Mouse (Mus musculus) small intestine, adult 2 months (tissue): Measurements from ENCODE around the gene Nanos2.

Experiments
- CTCF ChIP-seq: fragments of 200-500 bp; IDR thresholded peaks from 2 replicates; pipeline ENCODE4 v1.5.1; 2012; ENCODE audit warnings: low read depth, mild to moderate bottlenecking, control low read depth, inconsistent platforms, low read length, moderate library complexity, mixed read lengths; ENCODE audit not compliant: insufficient replicate concordance, insufficient read length; ENCODE audit errors: extremely low read depth
- POLR2A ChIP-seq: fragments of 200-500 bp; IDR thresholded peaks from 2 replicates; pipeline ENCODE4 v1.6.1; 2012; ENCODE audit warnings: low read depth, mild to moderate bottlenecking, control low read depth, inconsistent platforms, low read length, moderate library complexity

GRCm38 (mm10) chr7:18951397-18951796 is 35.8 kb upstream of the Nanos2 start:
- TF ChIP-seq CTCF, result no peak
- TF ChIP-seq POLR2A, result no peak
